Mouse (Mus musculus) spleen, postnatal 4 days (tissue): Measurements from ENCODE around the gene Zan.

Experiments
- DNase-seq, 2 experiments: peaks; one replicate each; pipeline ENCODE4 v3.0.0; 2022; ENCODE audit warnings: low spot score in 2 of 2

Zan gene

DNA sequence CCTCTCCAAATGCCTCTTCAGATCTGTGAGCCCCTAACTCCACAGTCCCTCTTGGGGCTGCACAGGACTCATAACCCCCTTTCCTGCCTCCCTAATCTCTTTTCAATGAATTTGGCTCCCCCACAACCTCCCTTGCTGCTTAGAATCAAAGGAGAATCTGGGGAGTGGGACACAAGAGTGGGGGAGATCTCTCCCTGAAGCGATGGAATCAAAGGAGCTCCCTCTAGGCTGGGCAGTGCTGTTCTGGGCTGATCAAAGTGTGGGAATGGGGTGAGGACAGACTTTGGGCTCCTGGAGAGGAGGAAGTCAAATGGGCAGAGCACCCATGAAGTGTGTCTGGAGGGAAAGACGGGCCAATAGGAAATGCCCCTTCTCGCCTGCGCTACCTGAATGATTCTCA lies 125.5 kb downstream of the Zan start:
- peak in 1 of 2 experiments; percentile 52 for DNase-seq

- no peak for DNase-seq
Observed at GRCm38 (mm10) chr5:137351058-137351380, 125.8 kb downstream of the Zan start.

- no peak for DNase-seq
Observed at GRCm38 (mm10) chr5:137350205-137351057, 126.4 kb downstream of the Zan start.

- peak in 1 of 2 experiments; percentile 32 for DNase-seq
Observed at GRCm38 (mm10) chr5:137349384-137350204, 127.3 kb downstream of the Zan start, which contains the start of gene Ephb4. Gene Ephb4, plus strand, starts transcription at chr5:137350109.

DNA sequence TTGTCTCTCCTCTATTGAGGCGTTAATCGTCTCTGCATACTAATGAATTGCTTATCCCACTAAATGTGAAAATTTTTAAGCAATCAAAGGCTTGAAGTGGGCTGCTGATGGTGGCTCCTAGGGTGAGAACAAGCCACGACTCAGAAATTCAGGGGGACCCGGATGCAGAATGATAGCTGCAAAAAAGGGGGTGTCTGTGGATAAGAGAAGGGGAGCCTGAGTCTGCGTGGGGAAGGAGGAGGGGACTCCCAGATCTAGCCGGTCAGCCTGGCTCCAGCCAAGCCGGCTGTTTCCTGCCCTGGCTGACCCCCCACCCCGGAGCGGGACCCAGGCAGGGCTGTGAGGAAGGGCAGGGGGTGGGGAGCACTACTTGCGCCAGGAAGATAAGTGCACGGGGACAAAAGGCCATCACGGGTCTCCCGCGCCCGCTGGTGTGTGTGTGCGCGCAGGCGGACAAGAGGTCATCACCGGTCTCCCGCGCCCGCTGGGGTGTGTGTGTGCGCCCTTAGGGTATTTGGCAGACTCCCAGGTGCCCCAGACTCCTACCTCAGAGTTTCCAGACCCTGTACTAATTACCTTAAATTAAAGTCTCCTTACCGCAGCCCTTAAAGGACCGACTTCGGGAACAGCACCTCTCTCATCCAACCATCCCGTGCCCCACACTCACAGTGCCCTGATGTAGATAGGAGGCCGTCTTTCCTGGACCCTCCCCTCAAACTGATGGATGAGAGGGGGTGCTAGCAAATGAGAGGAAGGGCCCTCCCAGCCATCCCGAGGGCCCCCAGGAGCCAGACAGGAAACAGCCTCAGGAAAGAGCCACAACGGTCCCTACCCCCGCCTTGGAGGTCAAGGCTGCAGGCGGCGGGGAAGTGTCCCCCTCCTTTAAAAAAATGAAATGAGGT lies 128.1 kb downstream of the Zan start:
- peak in 1 of 2 experiments; percentile 31 for DNase-seq

DNA sequence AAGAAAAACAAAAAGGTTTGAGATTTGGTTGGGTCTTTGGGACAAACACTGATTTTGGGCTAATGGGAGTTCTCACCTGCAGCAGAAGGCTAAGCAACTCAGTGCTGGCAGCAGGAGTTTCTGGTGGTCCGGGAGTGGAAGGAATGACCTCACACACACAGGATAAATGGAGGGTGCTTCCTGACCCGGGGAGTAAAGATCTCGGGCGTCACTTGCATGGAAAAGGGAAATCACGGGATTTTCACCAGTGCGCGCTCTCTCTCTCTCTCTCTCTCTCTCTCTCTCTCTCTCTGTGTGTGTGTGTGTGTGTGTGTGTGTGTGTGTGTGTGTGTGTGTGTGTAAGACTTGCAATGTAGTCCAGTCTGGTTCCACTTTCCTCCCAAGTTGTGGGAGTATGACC lies 129.0 kb downstream of the Zan start:
- no peak for DNase-seq

- DNase-seq = no peak
Observed at GRCm38 (mm10) chr5:137346983-137347382, 129.9 kb downstream of the Zan start.

GRCm38 (mm10) chr5:137346388-137346787 lies 130.5 kb downstream of the Zan start:
- DNase-seq = no peak

DNA sequence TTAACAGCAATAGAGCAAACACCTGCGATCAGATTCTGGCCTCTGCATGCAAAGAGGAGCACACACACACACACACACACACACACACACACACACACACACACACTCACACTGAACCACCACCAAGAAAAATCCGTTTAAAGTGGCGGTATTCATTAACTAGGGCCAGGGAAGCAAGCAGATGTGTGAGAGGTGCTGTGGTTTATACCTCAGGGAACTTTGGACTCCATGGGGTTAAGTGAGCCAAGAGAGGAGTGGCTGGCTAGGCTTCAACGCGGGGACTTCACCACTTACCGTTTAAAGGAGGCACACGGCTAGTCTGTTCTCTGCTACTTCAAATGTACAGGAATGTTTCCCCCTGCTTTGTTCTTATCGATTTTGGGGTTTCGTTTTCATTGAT lies 131.0 kb downstream of the Zan start:
- no peak for DNase-seq

- DNase-seq = peak in 1 of 2 experiments; percentile 55
Observed at GRCm38 (mm10) chr5:137343869-137344268, 133.0 kb downstream of the Zan start.

GRCm38 (mm10) chr5:137343412-137343811 lies 133.5 kb downstream of the Zan start:
- peak in 1 of 2 experiments; percentile 55 for DNase-seq

DNA sequence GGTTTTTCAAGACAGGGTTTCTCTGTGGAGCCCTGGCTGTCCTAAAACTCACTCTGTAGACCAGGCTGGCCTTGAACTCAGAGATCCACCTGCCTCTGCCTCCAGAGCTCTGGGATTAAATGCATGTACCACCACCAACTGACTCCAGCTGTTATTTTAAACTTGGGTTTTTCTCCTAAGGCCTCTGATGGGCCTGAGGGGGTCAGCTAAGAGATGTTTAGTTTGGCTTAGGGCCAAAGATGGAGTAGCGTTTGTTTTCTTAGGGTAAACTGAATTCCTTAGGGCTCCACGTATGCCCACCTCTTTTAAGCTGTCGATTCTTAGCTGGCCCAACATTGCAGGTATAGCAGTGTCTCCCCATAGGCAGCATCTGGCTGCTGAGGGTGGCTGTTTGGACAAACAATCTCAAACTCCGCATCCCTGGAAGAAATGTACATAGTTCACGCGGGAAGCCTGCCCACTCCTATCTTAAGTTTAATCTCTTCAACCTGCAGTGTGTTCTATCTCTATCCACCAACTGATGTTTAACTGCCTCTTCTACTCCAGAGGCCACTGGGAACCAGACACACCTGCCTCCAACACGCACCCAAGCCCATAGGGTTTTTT lies 134.4 kb downstream of the Zan start:
- no peak for DNase-seq

- DNase-seq = peak in 1 of 2 experiments; percentile 39
Observed at GRCm38 (mm10) chr5:137340222-137340621, 136.6 kb downstream of the Zan start.

DNA sequence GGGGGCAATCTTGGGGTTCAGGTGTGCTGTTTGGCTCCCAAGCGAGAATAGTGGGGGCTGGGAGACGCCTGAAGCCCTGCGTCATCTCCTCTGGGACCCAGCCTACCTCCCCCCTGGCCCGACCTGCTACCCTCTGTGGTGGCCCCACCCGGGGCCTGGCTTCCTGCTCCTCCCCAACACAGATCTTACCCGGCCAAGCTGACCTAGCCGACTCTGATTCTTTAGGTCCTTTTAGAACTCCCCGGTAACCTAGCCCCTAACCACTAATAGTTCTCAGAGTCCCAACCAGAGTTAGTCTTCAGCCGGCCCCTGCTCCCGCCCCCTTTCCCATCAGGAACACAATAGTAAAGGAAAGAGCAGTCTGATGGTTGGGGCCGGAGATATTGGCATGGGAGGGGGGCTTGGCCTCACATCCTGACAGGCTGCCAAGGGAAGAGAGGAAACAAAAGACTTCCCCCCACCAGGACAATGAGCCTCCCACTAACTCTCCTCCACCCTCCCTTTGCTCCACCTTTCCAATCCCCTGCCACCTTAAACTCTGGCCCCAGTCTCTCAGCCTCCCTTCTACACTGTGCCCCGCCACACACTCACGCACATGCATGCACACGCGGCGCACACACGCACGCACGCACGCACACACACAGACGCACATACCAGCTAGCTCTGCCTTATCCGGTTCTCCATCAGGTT lies 137.4 kb downstream of the Zan start:
- peak in 1 of 2 experiments; percentile 41 for DNase-seq

DNA sequence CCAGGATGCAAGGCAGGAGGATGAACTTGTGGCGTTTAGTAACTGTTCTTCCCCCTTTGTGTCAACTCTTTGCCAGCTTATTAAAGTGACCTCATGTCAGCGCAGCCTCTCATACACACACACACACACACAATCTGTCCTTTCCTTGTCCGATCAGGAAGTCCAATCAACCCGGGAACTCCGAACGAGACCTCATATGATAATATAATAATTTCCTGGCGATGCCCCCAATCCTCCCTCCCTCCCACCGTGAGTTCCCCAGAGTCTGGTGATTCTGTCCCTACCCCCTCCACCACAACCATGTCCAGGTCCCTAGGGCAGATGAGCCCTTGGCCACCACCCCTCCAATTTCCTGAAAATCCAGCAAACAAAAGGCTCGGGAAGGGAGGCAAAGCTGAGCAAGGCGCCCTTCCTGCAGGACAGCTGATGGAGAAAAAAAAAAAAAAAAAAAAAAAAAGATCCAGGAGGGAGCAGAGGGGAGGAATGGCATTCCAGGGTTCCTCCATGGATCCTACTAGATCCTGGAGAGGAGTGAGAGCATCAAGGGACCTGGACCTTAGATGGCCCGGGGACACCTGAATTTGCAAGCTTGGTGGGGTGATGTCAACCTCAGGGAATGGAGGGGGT lies 138.1 kb downstream of the Zan start:
- DNase-seq = no peak

DNA sequence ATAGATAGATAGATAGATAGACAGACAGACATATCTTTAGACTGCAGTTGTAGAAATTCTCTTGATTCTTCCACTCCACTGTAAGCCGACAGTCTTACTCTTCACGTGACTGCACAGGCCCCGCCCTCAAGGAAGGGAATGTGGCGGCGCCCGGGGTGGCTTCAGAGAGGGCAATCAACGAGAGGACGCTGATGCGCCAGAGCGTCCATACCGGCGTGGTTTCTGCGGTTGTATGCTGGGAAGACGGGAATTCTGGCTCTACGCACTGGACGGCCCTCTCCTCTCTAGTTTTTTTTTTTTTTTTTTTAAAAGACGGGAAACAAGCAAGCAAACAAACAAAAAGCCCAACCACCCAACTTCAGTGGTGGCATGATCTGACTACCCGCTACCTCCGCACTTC lies 138.6 kb downstream of the Zan start:
- peak; percentile 85 to 90 for DNase-seq

- DNase-seq = no peak
Observed at GRCm38 (mm10) chr5:137337190-137337589, 139.7 kb downstream of the Zan start.

DNA sequence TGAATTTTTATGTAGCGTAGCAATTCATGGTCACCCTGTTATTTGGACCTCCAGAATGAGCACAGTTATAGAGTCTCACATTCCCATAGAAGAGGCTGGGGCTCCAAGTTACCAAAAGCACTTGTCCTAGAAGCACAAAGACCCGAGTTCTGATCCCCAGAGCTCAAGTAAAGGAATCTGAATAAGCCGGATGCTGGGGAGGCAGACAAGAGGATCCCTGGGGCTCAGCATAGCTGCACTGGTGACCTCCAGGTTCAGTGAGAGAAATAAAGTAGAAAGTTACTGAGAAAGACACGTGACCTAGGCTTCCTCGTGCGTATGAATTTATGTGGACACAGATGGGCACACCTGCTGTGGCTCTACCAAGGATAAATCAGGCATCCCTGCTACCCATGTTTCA lies 141.8 kb downstream of the Zan start:
- DNase-seq = no peak

- DNase-seq = no peak
Observed at GRCm38 (mm10) chr5:137334317-137334716, 142.5 kb downstream of the Zan start.

- peak; percentile 93 to 94 for DNase-seq
Observed at GRCm38 (mm10) chr5:137333512-137334174, 143.2 kb downstream of the Zan start, which contains the start of gene Slc12a9. Gene Slc12a9, minus strand, starts transcription at chr5:137333597.
